Mouse (Mus musculus) E14TG2a.4 (cell line): ENCODE results near the gene Wwox.

Experiments
- CTCF ChIP-seq: conservative IDR thresholded peaks from 2 replicates; pipeline ENCODE4 v1.5.1; 2014; ENCODE audit warnings: low read length
- NANOG ChIP-seq: IDR thresholded peaks from 2 replicates; pipeline ENCODE4 v1.6.1; 2014; ENCODE audit warnings: borderline replicate concordance, low read length, mixed read lengths
- POU5F1 ChIP-seq: IDR thresholded peaks from 2 replicates; pipeline ENCODE4 v1.6.1; 2014; ENCODE audit warnings: low read length, borderline replicate concordance

DNA sequence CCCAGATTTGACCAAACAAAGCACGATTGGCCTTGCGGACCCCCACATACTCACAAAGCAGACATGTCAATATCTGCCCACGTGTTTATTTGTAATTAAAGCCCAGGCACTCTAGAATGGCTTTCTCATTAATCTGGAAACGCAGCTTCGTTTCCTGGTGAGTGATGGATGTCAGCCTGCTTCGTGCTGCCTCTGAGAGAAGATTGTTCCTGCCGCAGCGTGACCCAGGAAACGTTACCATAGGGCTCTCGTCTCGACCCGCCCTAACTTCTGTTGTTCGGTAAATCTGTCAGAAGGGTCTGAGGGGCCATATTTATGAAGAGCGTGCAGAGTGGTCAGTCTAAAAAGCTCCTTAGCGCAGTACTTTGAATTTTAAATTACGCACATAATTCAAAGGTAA, 164.9 kb downstream of the Wwox start:
- TF ChIP-seq CTCF (no peak), POU5F1 (no peak), NANOG (no peak)
